Mouse (Mus musculus) splenic B cell, adult 2 months (primary cell): ENCODE results near the gene Bphl.
A peak's percentile ranks its signal among the peaks of the same experiment; 100 is the strongest.

Source experiments
- DNase-seq: peaks from one replicate; pipeline ENCODE4 v3.0.0-alpha.2; 2011; ENCODE audit warnings: low read depth, low spot score
- H3K27me3 ChIP-seq: 2 replicates; pipeline ENCODE4 v1.6.1; 2012; ENCODE audit warnings: mild to moderate bottlenecking, low read length, moderate library complexity, mixed read lengths; ENCODE audit not compliant: control insufficient read depth, poor library complexity, insufficient read depth, severe bottlenecking
- H3K36me3 ChIP-seq: 2 replicates; pipeline ENCODE4 v1.6.1; 2012; ENCODE audit warnings: mild to moderate bottlenecking, low read length, moderate library complexity, mixed read lengths; ENCODE audit not compliant: control insufficient read depth, poor library complexity, insufficient read depth, severe bottlenecking

The Bphl gene

DNA sequence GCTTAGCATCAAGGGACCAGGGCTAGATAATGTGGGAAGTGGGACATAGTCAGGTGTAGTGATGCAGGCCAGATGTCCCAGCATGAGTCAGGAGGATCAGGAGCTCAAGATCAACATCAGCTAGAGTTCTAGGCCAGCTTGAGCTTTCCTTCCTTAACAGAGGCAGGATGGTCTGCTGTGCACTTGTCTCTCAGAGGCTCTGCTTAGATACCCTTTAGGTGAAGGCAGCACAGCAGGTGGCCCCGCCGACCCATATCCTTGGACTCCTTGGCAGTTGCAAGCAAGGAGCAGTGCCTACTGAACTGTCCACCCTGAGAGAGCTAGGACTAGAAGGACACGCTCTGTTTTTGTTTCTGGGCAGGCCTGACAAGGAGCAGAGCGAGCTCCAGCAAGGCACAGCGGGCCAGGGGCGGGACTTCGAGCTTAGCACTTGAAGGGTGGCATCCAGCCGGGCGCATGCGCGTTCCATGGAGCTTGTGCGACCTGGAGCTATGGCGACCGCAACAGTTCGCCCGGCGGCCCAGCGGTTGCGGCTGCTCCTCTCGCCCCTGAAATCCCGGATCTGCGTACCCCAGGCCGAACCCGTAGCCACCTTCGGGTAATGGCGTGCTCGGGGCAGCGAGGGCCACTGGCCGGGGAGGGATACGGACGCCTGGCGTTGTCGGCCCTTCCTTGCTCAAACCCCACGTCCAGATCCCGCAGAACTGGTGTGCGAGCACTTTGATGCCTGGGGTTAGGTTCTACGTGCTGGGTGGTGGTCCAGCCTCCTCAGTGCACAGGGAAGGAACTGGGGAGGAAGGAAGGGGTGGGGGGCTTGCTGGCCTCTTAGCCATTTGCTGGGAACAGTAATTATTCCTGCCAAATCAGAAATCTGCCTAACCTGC lies at the start of gene Bphl:
Bphl (plus strand) TSS at position 426 of the 884 bp plus-strand sequence.
- H3K36me3 ChIP-seq = peaks cover 1% of the 10 kb centered on the region
- H3K27me3 ChIP-seq = no peaks in the 10 kb centered on the region
- DNase-seq = peak; percentile 93

- H3K36me3 ChIP-seq = peaks cover 2% of the 10 kb centered on the region; the same call in 1 of the 2 replicates
- DNase-seq = no peak
- no peaks in the 10 kb centered on the region for H3K27me3 ChIP-seq
Measured at GRCm38 (mm10) chr13:33989625-33990024, 47.8 kb upstream of the Bphl start.

GRCm38 (mm10) chr13:33995197-33995596 lies 42.2 kb upstream of the Bphl start:
- 0 out of 2 replicates have a peak, but pooled peaks cover 2% of the 10 kb centered on the region for H3K36me3 ChIP-seq
- no peaks in the 10 kb centered on the region for H3K27me3 ChIP-seq
- DNase-seq = peak; percentile 84

DNA sequence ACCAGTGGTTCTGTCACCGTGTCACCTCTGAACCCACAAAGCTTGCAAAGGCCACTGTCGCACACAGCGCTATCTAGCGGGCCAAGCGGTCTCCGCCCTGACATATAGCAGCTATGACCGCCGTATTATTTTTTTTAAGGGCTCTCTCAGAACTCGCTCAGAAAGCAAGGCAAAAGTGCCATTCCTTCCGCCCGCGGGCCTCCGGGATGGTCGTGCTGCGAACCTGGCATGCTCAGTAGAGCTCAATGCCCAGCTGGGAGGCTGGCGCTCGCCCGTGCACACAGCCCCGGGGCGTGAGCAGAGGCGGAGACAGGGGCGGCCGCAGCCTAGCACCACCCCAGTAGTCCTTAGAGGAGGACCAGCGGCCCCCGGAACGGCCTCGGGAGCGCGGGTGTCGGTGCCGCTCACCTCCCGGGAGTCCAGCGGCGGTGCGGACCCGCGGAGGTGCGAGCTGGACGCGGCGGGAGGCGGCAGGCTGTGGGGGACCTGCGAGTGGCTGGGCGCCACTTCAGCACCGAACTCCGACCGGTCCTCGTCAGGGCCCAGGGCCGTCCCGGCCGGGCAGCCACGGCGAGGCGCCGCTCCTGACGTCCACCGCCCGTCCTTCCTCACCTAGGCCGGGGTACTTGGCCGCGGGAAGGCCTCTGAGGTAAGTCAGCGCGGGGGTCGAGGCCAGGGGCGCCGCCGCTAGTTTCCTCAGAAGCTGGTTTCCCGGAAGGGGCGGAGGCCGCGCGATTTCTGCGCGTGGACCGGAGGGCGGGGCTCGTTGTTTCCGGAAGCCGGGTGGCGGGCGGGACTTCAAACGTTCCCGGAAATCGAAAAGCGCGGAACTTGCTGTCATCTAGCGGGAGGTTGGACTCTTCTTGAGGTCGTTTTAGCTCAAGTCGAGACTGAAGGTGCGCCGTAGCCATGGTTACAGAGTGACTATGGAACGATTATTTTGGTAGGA lies 35.1 kb upstream of the Bphl start, which contains the start of the genes Ripk1 and Serpinb6a:
Ripk1 (plus strand) TSS at position 306 of the 949 bp plus-strand sequence.
Serpinb6a (minus strand) TSS at position 737 of the 949 bp plus-strand sequence.
- peak; percentile 92 for DNase-seq
- H3K27me3 ChIP-seq = no peaks in the 10 kb centered on the region
- no peaks in the 10 kb centered on the region for H3K36me3 ChIP-seq

DNA sequence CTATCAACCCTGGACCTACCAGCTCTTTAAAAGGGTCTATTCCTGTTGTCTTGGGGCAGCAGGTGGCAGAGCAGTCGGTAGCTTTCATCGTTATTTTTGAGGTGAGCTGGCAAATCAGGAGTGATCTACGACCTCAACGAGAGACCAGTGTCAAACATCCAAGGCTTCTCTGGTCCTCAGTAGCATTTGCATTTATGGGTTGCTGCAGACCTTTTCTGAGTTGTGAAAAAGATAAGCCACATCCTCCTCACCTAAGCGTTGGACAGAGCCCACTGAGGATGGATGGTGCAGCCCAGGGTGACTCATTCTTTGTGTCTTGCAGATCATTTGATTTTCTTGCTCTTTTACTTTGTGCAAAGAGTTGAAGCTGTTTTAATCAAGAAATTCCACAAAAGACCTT lies 34.3 kb upstream of the Bphl start:
- H3K36me3 ChIP-seq = no peaks in the 10 kb centered on the region
- no peaks in the 10 kb centered on the region for H3K27me3 ChIP-seq
- DNase-seq = no peak

- no peak for DNase-seq
- H3K27me3 ChIP-seq = no peaks in the 10 kb centered on the region
Measured at GRCm38 (mm10) chr13:34007234-34007633, 30.2 kb upstream of the Bphl start.

GRCm38 (mm10) chr13:34016927-34017569 lies 20.3 kb upstream of the Bphl start:
- H3K36me3 ChIP-seq = peaks cover 29% of the 10 kb centered on the region
- no peak for DNase-seq
- no peaks in the 10 kb centered on the region for H3K27me3 ChIP-seq

More at GRCm38 (mm10) chr13:34007234-34007633, 30.2 kb upstream of the Bphl start:
- peaks cover 4% of the 10 kb centered on the region for H3K36me3 ChIP-seq

DNA sequence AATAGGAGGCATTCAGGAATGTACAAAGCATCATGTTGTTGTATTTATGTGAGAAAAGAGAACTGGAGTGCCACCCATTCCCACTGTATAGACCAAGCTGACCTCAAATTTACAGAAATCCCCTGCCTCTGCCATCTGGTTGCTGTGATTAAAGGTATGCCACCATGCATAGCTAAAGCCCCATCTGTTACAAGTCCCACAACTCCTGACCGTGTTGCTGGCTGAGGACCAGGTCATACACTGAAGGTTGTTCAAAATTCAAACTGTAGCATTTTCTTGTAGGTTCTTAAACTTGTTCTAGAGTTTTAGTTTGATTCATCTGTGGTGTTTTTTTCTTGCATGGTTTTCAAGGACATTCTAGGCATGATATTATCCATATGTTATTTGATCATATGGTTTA lies 18.9 kb upstream of the Bphl start:
- DNase-seq = no peak
- H3K36me3 ChIP-seq = peaks cover 29% of the 10 kb centered on the region
- H3K27me3 ChIP-seq = no peaks in the 10 kb centered on the region

DNA sequence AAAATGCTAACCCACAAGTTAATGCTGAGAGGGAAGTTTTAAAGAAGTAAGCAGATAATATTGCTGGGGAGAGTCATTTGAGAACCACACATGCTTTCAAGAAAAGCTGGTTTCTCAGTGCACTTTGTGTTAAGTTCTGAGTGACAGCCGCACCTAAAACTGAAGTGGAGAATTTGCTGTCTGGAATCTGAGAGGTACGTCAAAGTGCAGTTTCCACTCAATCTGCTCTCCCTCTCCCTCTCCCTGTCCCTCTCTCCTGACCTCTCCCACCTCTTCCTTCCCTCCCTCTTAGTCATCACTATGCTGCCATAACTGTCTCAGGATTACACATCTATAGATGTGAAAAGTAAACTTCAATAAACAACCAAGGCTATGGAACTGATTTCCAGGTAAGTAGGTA lies 15.4 kb upstream of the Bphl start:
- H3K36me3 ChIP-seq = peaks cover 18% of the 10 kb centered on the region
- H3K27me3 ChIP-seq = no peaks in the 10 kb centered on the region
- no peak for DNase-seq

GRCm38 (mm10) chr13:34032041-34032440 lies 5.4 kb upstream of the Bphl start:
- no peaks in the 10 kb centered on the region for H3K27me3 ChIP-seq
- no peak for DNase-seq
- H3K36me3 ChIP-seq = peaks cover 3% of the 10 kb centered on the region

DNA sequence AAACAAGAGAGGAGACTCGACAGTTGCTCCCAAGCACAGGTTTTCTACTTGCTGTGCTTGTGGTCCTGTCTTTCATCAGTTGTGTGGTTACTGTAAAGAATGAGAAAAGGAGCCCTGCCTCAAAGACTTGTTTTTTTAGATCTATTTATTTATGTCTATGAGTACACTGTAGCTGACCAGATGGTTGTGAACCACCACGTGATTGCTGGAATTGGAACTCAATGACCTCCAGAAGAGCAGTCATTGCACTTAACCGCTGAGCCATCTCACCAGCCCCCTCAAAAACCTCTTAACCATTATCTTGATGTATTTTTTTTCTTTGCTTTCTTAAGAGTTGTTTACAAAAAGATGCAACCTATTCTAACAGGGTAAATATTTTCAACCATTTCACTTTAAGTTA lies 2.0 kb upstream of the Bphl start:
- no peak for DNase-seq
- Histone ChIP-seq H3K36me3 (peaks cover 3% of the 10 kb centered on the region), H3K27me3 (no peaks in the 10 kb centered on the region)

GRCm38 (mm10) chr13:34036726-34037125 lies 671 bp upstream of the Bphl start:
- Histone ChIP-seq H3K36me3 (peaks cover 1% of the 10 kb centered on the region), H3K27me3 (no peaks in the 10 kb centered on the region)
- no peak for DNase-seq

- H3K27me3 ChIP-seq = no peaks in the 10 kb centered on the region
- peaks cover 1% of the 10 kb centered on the region; the same call in 1 of the 2 replicates for H3K36me3 ChIP-seq
- peak; percentile 15 for DNase-seq
Measured at GRCm38 (mm10) chr13:34038056-34038432, 647 bp downstream of the Bphl start.

DNA sequence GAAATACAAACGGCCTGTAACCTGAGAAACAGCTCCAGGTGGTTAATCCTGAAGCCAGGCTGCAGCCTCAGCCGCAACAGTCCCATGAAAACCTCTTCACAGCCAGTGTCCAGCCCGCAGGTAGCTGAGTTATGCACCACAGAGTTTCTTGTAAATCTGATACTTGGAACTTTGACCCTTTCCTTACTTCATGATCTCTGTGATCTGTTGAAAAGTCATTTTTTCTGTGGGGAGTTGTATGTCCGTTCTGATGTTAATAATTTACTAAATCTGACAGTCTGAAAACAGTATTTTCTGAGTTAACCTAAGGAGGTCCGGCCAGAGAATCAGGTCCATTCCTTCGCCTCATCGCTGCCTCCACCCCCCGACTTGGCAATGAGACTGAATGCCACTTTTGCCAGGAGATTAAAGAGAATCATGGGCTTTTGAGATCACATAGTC lies 1.5 kb downstream of the Bphl start:
- Histone ChIP-seq H3K27me3 (no peaks in the 10 kb centered on the region), H3K36me3 (no peaks in the 10 kb centered on the region)
- no peak for DNase-seq
